ENCODE assay signal across 16 mouse cellular contexts in the genomic region with DNA sequence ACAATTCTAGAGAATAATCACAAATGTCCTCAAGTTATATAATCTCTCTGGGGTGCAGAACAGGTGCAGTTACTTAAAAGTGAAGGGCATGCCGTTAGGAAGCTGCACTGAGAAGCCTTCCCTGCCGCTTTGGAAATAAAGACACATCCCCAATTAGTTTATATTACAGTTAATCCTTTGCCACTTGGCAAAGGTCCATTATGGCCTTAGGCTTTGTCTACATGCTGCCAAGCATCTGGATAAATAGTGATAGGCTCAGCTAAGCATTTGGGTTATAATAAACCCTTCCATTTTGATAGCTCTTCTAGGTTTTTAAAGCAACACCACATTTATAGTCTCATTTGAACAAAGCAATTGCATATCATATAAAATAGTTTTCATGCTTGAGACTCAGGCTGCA.
"Had no signal": no experiment of that assay in that cellular context is flagged by ENCODE, and none has a peak within 500 bp of the region (broad histone marks: within the 10 kb centered on the region; RNA-seq: fewer than 3 reads in every experiment).

No protein-coding gene starts in this region.

- H3K4me1 ChIP-seq: limb, embryonic 12.5 days; liver, embryonic 13.5 days; lung, embryonic 15.5 days; megakaryocyte, embryonic 14.5 days; midbrain, embryonic 12.5 days had no signal

- H3K4me2 ChIP-seq: limb, embryonic 12.5 days; liver, embryonic 13.5 days; lung, embryonic 15.5 days; midbrain, embryonic 12.5 days had no signal

- H3K4me3 ChIP-seq: layer of hippocampus, adult 2 months; limb, embryonic 12.5 days; liver, embryonic 13.5 days; lung, embryonic 15.5 days; megakaryocyte, embryonic 14.5 days; midbrain, embryonic 12.5 days had no signal

- H3K36me3 ChIP-seq: limb, embryonic 12.5 days; liver, embryonic 13.5 days; lung, embryonic 15.5 days; midbrain, embryonic 12.5 days had no signal

- H3K9me3 ChIP-seq: limb, embryonic 12.5 days; liver, embryonic 13.5 days; lung, embryonic 15.5 days; megakaryocyte, embryonic 14.5 days; midbrain, embryonic 12.5 days had no signal

- H3K9ac ChIP-seq: limb, embryonic 12.5 days; liver, embryonic 13.5 days; liver, postnatal 0 days; lung, embryonic 15.5 days; midbrain, embryonic 12.5 days had no signal

- ATAC-seq: intestine, postnatal 0 days; liver, postnatal 0 days had no signal

- DNase-seq: kidney, adult 8-10 months; kidney, postnatal 36 days; liver; liver, embryonic 13.5 days; liver, postnatal 0 days; lung, postnatal 14 days; thymus, postnatal 4 days had no signal

- H3K27me3 ChIP-seq: limb, embryonic 12.5 days; liver, embryonic 13.5 days; lung, embryonic 15.5 days; megakaryocyte, embryonic 14.5 days; midbrain, embryonic 12.5 days had no signal

- H3K27ac ChIP-seq: kidney, postnatal 0 days; layer of hippocampus, adult 2 months; limb, embryonic 12.5 days; liver, embryonic 13.5 days; lung, embryonic 15.5 days; macrophage; midbrain, embryonic 12.5 days; stomach, postnatal 0 days had no signal
